ENCODE assay signal across 12 mouse cellular contexts in the genomic region with DNA sequence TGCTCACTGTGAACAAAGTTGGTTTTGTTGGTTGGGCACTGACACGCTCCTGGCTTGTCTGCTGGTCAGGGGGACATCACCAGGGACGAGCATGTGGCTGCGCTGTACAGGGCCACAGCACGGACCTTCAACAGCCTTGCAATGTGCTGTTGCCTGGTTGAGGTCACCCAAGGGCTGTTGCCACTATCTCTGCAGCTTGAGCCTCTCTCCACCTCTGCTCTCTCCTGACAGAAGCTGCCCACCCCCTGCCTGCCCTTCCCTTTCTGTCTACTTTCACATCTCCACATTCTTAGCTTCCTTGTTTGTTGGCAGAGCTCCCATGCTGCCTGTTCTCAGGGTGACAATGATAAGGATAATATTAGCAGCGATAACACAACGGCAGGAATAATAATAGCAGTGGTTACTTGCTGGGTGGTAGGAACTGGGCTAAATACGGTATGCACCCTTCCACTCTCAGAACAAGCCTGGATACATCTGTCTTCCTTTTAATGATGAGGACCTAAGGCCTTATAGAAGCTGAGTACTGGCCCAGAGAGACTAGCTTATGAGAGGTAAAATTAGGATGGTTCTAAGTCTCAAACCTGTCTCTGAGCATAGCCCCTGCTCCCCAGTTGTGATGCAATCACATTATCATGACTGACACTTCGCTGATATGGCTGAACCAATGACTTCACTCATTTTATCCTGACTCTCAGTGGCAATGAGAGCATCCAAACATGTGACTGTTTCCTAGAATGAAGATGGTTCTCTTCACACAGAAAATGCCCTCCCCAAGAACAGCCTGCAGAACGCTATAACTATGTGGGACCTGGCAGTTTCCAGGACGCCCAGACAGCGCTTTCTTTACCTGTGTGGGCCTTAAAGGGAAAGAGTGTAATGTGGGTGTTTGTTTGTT.
DNase-seq lines count a peak whose midpoint lies in the region; ATAC-seq and TF ChIP-seq lines count a peak whose summit lies in the region.
"Had no signal": no experiment of that assay in that cellular context is flagged by ENCODE, and none has a peak within 500 bp of the region (broad histone marks: within the 10 kb centered on the region; RNA-seq: fewer than 3 reads in every experiment).

No protein-coding gene starts in this region.

- no peak for TF ChIP-seq CTCF in gastrocnemius, adult 2 months (IDR thresholded peaks at IDR 0.05)
- no peak for TF ChIP-seq CTCF in heart, adult 2 months (IDR thresholded peaks at IDR 0.05)

- 0 out of 2 replicates have a peak, but pooled peaks cover 1% of the 10 kb centered on the region for H3K79me2 ChIP-seq in heart, adult 2 months (replicated peaks; ENCODE audit: control insufficient read depth, insufficient read depth, low read length)

- intact Hi-C loops in gastrocnemius, adult 2 months (cut with DNase I), result no loop called here
- intact Hi-C loops in heart, adult 2 months (cut with DNase I), result no loop called here

- peak overlapping the region; percentile 53; the same call in 1 of the 2 replicates for H3K27ac ChIP-seq in gastrocnemius, adult 2 months
- peak overlapping the region; percentile 83 for H3K27ac ChIP-seq in heart, adult 2 months
- H3K27ac ChIP-seq in intestine, embryonic 14.5 days (ENCODE audit: low read depth), result no peak overlapping the region
- H3K27ac ChIP-seq: embryonic facial prominence, embryonic 13.5 days; hindbrain, embryonic 10.5 days had no signal

- no peak overlapping the region for H3K4me2 ChIP-seq in intestine, embryonic 14.5 days (ENCODE audit: low read length)
- H3K4me2 ChIP-seq: embryonic facial prominence, embryonic 13.5 days had no signal

- H3K4me3 ChIP-seq in gastrocnemius, adult 2 months, result no peak overlapping the region
- no peak overlapping the region for H3K4me3 ChIP-seq in heart, adult 2 months
- H3K4me3 ChIP-seq in intestine, embryonic 14.5 days (ENCODE audit: low read depth, low read length), result no peak overlapping the region
- H3K4me3 ChIP-seq: embryonic facial prominence, embryonic 13.5 days; hindbrain, embryonic 10.5 days had no signal

- TF ChIP-seq EP300 in heart, adult 2 months (IDR thresholded peaks at IDR 0.05; ENCODE audit: insufficient read depth, low read depth, low read length), result peak; percentile 98

- peaks cover 19% of the 10 kb centered on the region for H3K36me3 ChIP-seq in heart, adult 2 months (ENCODE audit: control insufficient read depth, insufficient read depth, low read length)
- no peaks in the 10 kb centered on the region for H3K36me3 ChIP-seq in intestine, embryonic 14.5 days (ENCODE audit: control insufficient read depth, insufficient read depth, low read length)
- H3K36me3 ChIP-seq: embryonic facial prominence, embryonic 13.5 days; hindbrain, embryonic 10.5 days had no signal

- peak; percentile 49; the same call in 1 of the 2 replicates for TF ChIP-seq POLR2A in heart, adult 2 months (IDR thresholded peaks at IDR 0.05; ENCODE audit: insufficient read depth, low read depth, low read length)

- H3K4me1 ChIP-seq in heart, adult 2 months (ENCODE audit: control insufficient read depth, insufficient read depth, low read length), result peaks cover 20% of the 10 kb centered on the region
- H3K4me1 ChIP-seq in intestine, embryonic 14.5 days (replicated peaks; ENCODE audit: control insufficient read depth, insufficient read depth, low read length), result peaks cover 13% of the 10 kb centered on the region

- WGBS in heart, adult 2 months, result 35% methylated on average over 11 of the region's 11 CpGs
- 70% methylated on average over 11 of the region's 11 CpGs for WGBS in intestine, embryonic 14.5 days

- ATAC-seq in intestine, embryonic 14.5 days (replicated peaks; ENCODE audit: low FRiP score, low TSS enrichment, low read depth), result peak; percentile 40; the same call in 1 of the 2 replicates
- peak; percentile 68 for ATAC-seq in megakaryocyte progenitor cell, adult 5-6 weeks (replicated peaks; ENCODE audit: poor library complexity)
- no peak for ATAC-seq in CD4-positive, CD25-positive, alpha-beta regulatory T cell, adult 4 months

- H3K27me3 ChIP-seq in heart, adult 2 months (ENCODE audit: control insufficient read depth, insufficient read depth, low read length), result no peaks in the 10 kb centered on the region; the same call in 1 of the 2 replicates
- no peaks in the 10 kb centered on the region for H3K27me3 ChIP-seq in intestine, embryonic 14.5 days (replicated peaks; ENCODE audit: control insufficient read depth, insufficient read depth, low read length)
- H3K27me3 ChIP-seq: embryonic facial prominence, embryonic 13.5 days had no signal

- no peaks in the 10 kb centered on the region for H3K9me3 ChIP-seq in intestine, embryonic 14.5 days (ENCODE audit: control insufficient read depth, low read length)
- H3K9me3 ChIP-seq: embryonic facial prominence, embryonic 13.5 days; hindbrain, embryonic 10.5 days had no signal

- 0 out of 2 replicates have a peak overlapping the region, but pooled peaks have one; percentile 13 for H3K9ac ChIP-seq in heart, adult 2 months (ENCODE audit: low read depth, low read length)
- no peak overlapping the region for H3K9ac ChIP-seq in intestine, embryonic 14.5 days (ENCODE audit: low read length)
- H3K9ac ChIP-seq: embryonic facial prominence, embryonic 13.5 days had no signal

- no peak for DNase-seq in gastrocnemius, adult 2 months
- no peak for DNase-seq in gastrocnemius, postnatal 10 days
- DNase-seq in heart, adult 2 months, result peak; percentile 43 to 75
- DNase-seq in intestine, embryonic 14.5 days (ENCODE audit: low spot score), result no peak
- DNase-seq in ovary, adult 18-20 months (ENCODE audit: low spot score), result no peak
- DNase-seq in cerebellum, postnatal 25 days, result no peak
- DNase-seq: kidney, postnatal 14 days; left cerebral cortex, postnatal 4 days had no signal

Comparison
In these comparisons a context has a peak if more than half of its experiments do, and no peak if none do; other contexts are left out.
1. DNase-seq: peak in heart, adult 2 months (2 of 2); none in gastrocnemius, adult 2 months (single experiment), gastrocnemius, postnatal 10 days (single experiment), intestine, embryonic 14.5 days (single experiment), ovary, adult 18-20 months (single experiment) and cerebellum, postnatal 25 days (0 of 2).